Comparison of ENCODE assay signal across 10 mouse cellular contexts in genomic region chr3:139023585-139023984, GRCm38 (mm10). TPM values are rescaled to one million over a fixed set of nuclear protein-coding genes. Genes with fewer than 3 reads are reported as not detected.
DNase-seq lines count a peak whose midpoint lies in the region; ATAC-seq lines count a peak whose summit lies in the region.
"Had no signal": no experiment of that assay in that cellular context is flagged by ENCODE, and none has a peak within 500 bp of the region (broad histone marks: within the 10 kb centered on the region; RNA-seq: fewer than 3 reads in every experiment).

No protein-coding gene starts in this region.

- no peak overlapping the region; the same call in 1 of the 2 replicates for H3K27ac ChIP-seq in forebrain, embryonic 16.5 days (ENCODE audit: low read length)
- H3K27ac ChIP-seq in midbrain, embryonic 16.5 days (ENCODE audit: low read length) = no peak overlapping the region
- H3K27ac ChIP-seq in kidney, embryonic 16.5 days (ENCODE audit: low read length) = no peak overlapping the region
- no peak overlapping the region for H3K27ac ChIP-seq in liver, embryonic 12.5 days
- H3K27ac ChIP-seq: heart, adult 2 months; liver, embryonic 14.5 days had no signal

- peak; percentile 42 for DNase-seq in R1 (ENCODE audit: low read depth, low spot score)
- DNase-seq in cerebellum, postnatal 10 days = peak; percentile 94 to 97
- DNase-seq in spleen, postnatal 36 days (ENCODE audit: low spot score in 2 of 2) = no peak
- DNase-seq in layer of hippocampus, postnatal 25 days (ENCODE audit: extremely low spot score in 1 of 2, low spot score in 1 of 2) = no peak
- DNase-seq: heart, adult 2 months had no signal

- 34% methylated on average over 8 of the region's 8 CpGs for WGBS in forebrain, embryonic 16.5 days
- WGBS in midbrain, embryonic 16.5 days = 42% methylated on average over 8 of the region's 8 CpGs
- 78% methylated on average over 8 of the region's 8 CpGs for WGBS in kidney, embryonic 16.5 days
- 77% methylated on average over 8 of the region's 8 CpGs for WGBS in liver, embryonic 12.5 days (ENCODE audit: insufficient replicate concordance)

- H3K4me3 ChIP-seq in forebrain, embryonic 16.5 days (replicated peaks; ENCODE audit: low read length) = no peak overlapping the region
- H3K4me3 ChIP-seq in midbrain, embryonic 16.5 days (ENCODE audit: low read depth, low read length) = no peak overlapping the region
- no peak overlapping the region for H3K4me3 ChIP-seq in kidney, embryonic 16.5 days (ENCODE audit: low read length)
- no peak overlapping the region for H3K4me3 ChIP-seq in liver, embryonic 12.5 days
- H3K4me3 ChIP-seq: heart, adult 2 months had no signal

- peaks cover 20% of the 10 kb centered on the region for H3K4me1 ChIP-seq in forebrain, embryonic 16.5 days (replicated peaks; ENCODE audit: control insufficient read depth, insufficient read depth, low read length)
- peaks cover 4% of the 10 kb centered on the region; the same call in 1 of the 2 replicates for H3K4me1 ChIP-seq in midbrain, embryonic 16.5 days (ENCODE audit: control insufficient read depth, insufficient read depth, low read length)
- H3K4me1 ChIP-seq in kidney, embryonic 16.5 days (ENCODE audit: insufficient read depth, low read length) = no peaks in the 10 kb centered on the region
- peaks cover 6% of the 10 kb centered on the region; the same call in 1 of the 2 replicates for H3K4me1 ChIP-seq in liver, embryonic 12.5 days

- no peak overlapping the region for H3K9ac ChIP-seq in forebrain, embryonic 16.5 days (replicated peaks; ENCODE audit: low read depth, low read length)
- no peak overlapping the region for H3K9ac ChIP-seq in midbrain, embryonic 16.5 days (ENCODE audit: low read depth, low read length)
- H3K9ac ChIP-seq in kidney, embryonic 16.5 days (replicated peaks; ENCODE audit: low read length) = no peak overlapping the region
- H3K9ac ChIP-seq in liver, embryonic 12.5 days = no peak overlapping the region
- H3K9ac ChIP-seq: liver, embryonic 14.5 days had no signal

- no peaks in the 10 kb centered on the region for H3K9me3 ChIP-seq in forebrain, embryonic 16.5 days (ENCODE audit: control insufficient read depth, low read length)
- no peaks in the 10 kb centered on the region for H3K9me3 ChIP-seq in midbrain, embryonic 16.5 days (replicated peaks; ENCODE audit: control insufficient read depth, low read length, poor library complexity, severe bottlenecking)
- H3K9me3 ChIP-seq in kidney, embryonic 16.5 days (ENCODE audit: low read length) = no peaks in the 10 kb centered on the region; the same call in 1 of the 2 replicates
- no peaks in the 10 kb centered on the region for H3K9me3 ChIP-seq in liver, embryonic 12.5 days (replicated peaks)

- no peaks in the 10 kb centered on the region for H3K36me3 ChIP-seq in forebrain, embryonic 16.5 days (ENCODE audit: control insufficient read depth, insufficient read depth)
- no peaks in the 10 kb centered on the region for H3K36me3 ChIP-seq in midbrain, embryonic 16.5 days (ENCODE audit: control insufficient read depth, insufficient read depth, low read length)
- H3K36me3 ChIP-seq in kidney, embryonic 16.5 days (ENCODE audit: insufficient read depth, low read length) = peaks cover 3% of the 10 kb centered on the region
- peaks cover 7% of the 10 kb centered on the region; the same call in 1 of the 2 replicates for H3K36me3 ChIP-seq in liver, embryonic 12.5 days

- peak; percentile 90 for ATAC-seq in forebrain, embryonic 16.5 days
- peak; percentile 80 for ATAC-seq in midbrain, embryonic 16.5 days
- no peak for ATAC-seq in kidney, embryonic 16.5 days (ENCODE audit: low FRiP score, low TSS enrichment)
- no peak for ATAC-seq in liver, embryonic 12.5 days

- H3K27me3 ChIP-seq in forebrain, embryonic 16.5 days (replicated peaks; ENCODE audit: control insufficient read depth, insufficient read depth, low read length) = no peaks in the 10 kb centered on the region
- no peaks in the 10 kb centered on the region for H3K27me3 ChIP-seq in midbrain, embryonic 16.5 days (ENCODE audit: control insufficient read depth, insufficient read depth, low read depth, low read length)
- no peaks in the 10 kb centered on the region for H3K27me3 ChIP-seq in kidney, embryonic 16.5 days (ENCODE audit: insufficient read depth, low read length)
- H3K27me3 ChIP-seq in liver, embryonic 12.5 days (replicated peaks) = no peaks in the 10 kb centered on the region

- H3K4me2 ChIP-seq in forebrain, embryonic 16.5 days (ENCODE audit: low read length) = no peak overlapping the region
- no peak overlapping the region for H3K4me2 ChIP-seq in midbrain, embryonic 16.5 days (ENCODE audit: low read length)
- H3K4me2 ChIP-seq in kidney, embryonic 16.5 days (replicated peaks; ENCODE audit: low read depth, low read length) = no peak overlapping the region
- H3K4me2 ChIP-seq in liver, embryonic 12.5 days = no peak overlapping the region

RNA-seq across cellular contexts. Expression of gene Rap1gds1, which starts 51.4 kb away (rescaled TPM):
- polyA plus RNA-seq in forebrain, embryonic 16.5 days (2015; fragmentation: Nextera tagmentation; extraction: Ambion mirVana) = 71.0 and 74.2 TPM in 2 replicates
- polyA plus RNA-seq in midbrain, embryonic 16.5 days (2015; fragmentation: Nextera tagmentation; extraction: Ambion mirVana) = 70.7 and 82.9 TPM in 2 replicates
- 60.1 and 62.8 TPM in 2 replicates for polyA plus RNA-seq in kidney, embryonic 16.5 days (2015; fragmentation: Nextera tagmentation; extraction: Ambion mirVana)
- 31.1 and 31.4 TPM in 2 replicates for polyA plus RNA-seq in liver, embryonic 12.5 days (2016; fragmentation: Nextera tagmentation; extraction: Ambion mirVana)
- 100 to 1,000 TPM; 219 to 233 TPM for total RNA-seq in layer of hippocampus, postnatal 25 days (2021)

Comparison
In these comparisons a context has a peak if more than half of its experiments do, and no peak if none do; other contexts are left out.
1. DNase-seq: peak in R1 (single experiment) and cerebellum, postnatal 10 days (2 of 2); none in spleen, postnatal 36 days (0 of 2) and layer of hippocampus, postnatal 25 days (0 of 2).
2. ATAC-seq: peak in forebrain, embryonic 16.5 days (single experiment) and midbrain, embryonic 16.5 days (single experiment); none in kidney, embryonic 16.5 days (single experiment) and liver, embryonic 12.5 days (single experiment).